Mouse (Mus musculus): ENCODE results near the gene Tmem141. TPM values are rescaled to one million over a fixed set of nuclear protein-coding genes. Genes with fewer than 3 reads are reported as not detected.
A peak's percentile ranks its signal among the peaks of the same experiment; 100 is the strongest.

Tmem141 gene
- total and polyA plus RNA-seq, 3 experiments: not detected

DNA sequence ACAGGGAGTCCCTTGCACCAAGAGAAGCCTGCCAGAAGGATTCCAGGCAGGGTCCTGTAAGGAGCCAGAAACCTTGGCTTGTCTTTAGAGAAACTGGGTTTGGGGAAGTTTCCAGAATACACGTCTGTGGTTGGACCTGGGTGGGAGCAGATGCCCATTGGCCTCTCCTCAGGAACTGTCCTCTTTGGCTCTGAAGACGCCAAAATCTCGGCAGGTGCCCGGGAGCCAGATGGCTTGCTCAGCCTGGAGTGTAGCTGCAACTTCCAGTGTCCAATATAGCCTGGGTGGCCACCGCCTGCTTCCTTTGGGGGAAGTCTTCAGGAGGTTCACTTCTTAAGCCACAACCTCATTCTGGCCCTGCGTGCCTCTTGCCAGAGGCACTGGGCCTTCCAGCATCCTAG is 39.9 kb downstream of the Tmem141 start:
- Histone ChIP-seq H3K4me1 (ENCODE audit: insufficient read depth, low read depth, low read length) (peaks cover 28% of the 10 kb centered on the region), H3K9me3 (replicated peaks) (peaks cover 38% of the 10 kb centered on the region), H3K27me3 (ENCODE audit: insufficient read depth, low read length) (peaks cover 4% of the 10 kb centered on the region; the same call in 1 of the 2 replicates), H3K4me3 (ENCODE audit: low read depth, low read length) (no peak overlapping the region), H3K36me3 (replicated peaks) (peaks cover 51% of the 10 kb centered on the region)
- ATAC-seq (ENCODE audit: extremely low read depth, insufficient number of reproducible peaks, low FRiP score, poor library complexity, severe bottlenecking): no peak; the same call in 1 of the 2 replicates
- no peak for TF ChIP-seq TAL1 (conservative IDR thresholded peaks at IDR 0.05; ENCODE audit: low read depth, low read length)
- TF ChIP-seq POLR2AphosphoS5 (IDR thresholded peaks at IDR 0.05; ENCODE audit: insufficient replicate concordance, low read depth, low read length): no peak
- TF ChIP-seq GATA2 (IDR thresholded peaks at IDR 0.05; ENCODE audit: borderline replicate concordance, low read depth, low read length): no peak
- TF ChIP-seq CTCF (IDR thresholded peaks at IDR 0.05; ENCODE audit: low read depth, low read length): no peak
- no peak for TF ChIP-seq GATA1 (IDR thresholded peaks at IDR 0.05; ENCODE audit: borderline replicate concordance, low read length)
- no peak for DNase-seq (ENCODE audit: low spot score)

DNA sequence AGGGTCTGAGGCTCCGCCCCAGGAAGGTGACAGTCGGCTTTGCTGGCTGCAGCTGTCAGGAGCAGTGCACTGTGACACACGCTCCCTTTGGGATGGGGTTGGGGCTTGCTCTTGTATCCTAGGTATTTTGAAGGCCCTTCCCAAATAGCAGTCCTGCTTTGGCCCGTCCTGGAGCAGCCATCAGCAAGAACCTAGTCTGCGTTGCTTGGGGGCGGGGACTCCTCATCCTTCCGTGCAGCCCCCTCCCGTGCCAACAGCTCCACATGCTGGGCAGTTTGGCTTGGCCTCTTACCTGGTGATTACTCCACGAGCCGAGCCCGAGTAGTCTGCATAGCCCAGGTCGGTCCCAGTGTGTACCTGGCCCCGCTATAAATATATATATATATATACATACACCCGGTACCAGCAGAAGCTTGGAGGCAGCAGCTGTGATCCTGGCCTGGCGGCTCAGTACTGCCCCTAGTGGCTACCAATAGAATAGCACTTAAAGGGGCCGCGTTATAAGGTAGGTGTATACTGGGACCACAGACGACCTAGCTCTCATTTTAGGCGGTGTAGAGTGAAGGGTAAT is 40.4 kb downstream of the Tmem141 start, which contains the start of gene Ajm1:
Gene Ajm1, minus strand, starts transcription at position 464 of the 571 bp plus-strand sequence.
- DNase-seq (ENCODE audit: low spot score): peak; percentile 75
- Histone ChIP-seq H3K4me1 (ENCODE audit: insufficient read depth, low read depth, low read length) (peaks cover 28% of the 10 kb centered on the region), H3K27me3 (ENCODE audit: insufficient read depth, low read length) (peaks cover 4% of the 10 kb centered on the region; the same call in 1 of the 2 replicates), H3K9me3 (replicated peaks) (peaks cover 43% of the 10 kb centered on the region), H3K36me3 (replicated peaks) (peaks cover 46% of the 10 kb centered on the region), H3K4me3 (ENCODE audit: low read depth, low read length) (0 out of 2 replicates have a peak within 1 kb of the TSS, but pooled peaks have one; percentile 18)
- ATAC-seq (ENCODE audit: extremely low read depth, insufficient number of reproducible peaks, low FRiP score, poor library complexity, severe bottlenecking): no peak
- TF ChIP-seq POLR2AphosphoS5 (IDR thresholded peaks at IDR 0.05; ENCODE audit: insufficient replicate concordance, low read depth, low read length) (no peak), CTCF (IDR thresholded peaks at IDR 0.05; ENCODE audit: low read depth, low read length) (peak; percentile 79), GATA2 (IDR thresholded peaks at IDR 0.05; ENCODE audit: borderline replicate concordance, low read depth, low read length) (no peak)

DNA sequence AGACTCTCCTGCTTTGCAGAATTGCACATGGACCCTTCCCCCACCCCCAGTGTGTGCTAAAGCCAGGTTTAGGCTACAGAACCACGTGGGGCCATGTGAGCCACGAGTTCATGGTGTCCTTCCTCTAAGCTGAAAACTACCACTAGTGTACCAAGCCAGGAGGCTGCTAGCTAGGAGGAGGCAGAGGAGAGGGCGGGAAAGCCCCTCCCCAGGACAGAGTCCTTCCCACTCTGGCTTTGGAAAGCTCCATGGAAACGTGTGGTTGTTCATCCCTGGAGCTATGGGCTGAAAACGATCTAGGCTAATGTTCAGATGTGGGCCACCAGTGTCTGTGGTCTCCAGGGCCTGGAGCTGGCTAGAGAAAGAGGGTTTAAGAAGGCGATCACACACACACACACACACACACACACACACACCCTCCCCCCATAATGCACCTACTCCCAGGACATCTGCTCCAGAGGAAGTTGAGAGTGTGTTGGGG is 41.1 kb downstream of the Tmem141 start:
- ATAC-seq (ENCODE audit: extremely low read depth, insufficient number of reproducible peaks, low FRiP score, poor library complexity, severe bottlenecking) (no peak), DNase-seq (ENCODE audit: low spot score) (no peak)
- TF ChIP-seq CTCF (IDR thresholded peaks at IDR 0.05; ENCODE audit: low read depth, low read length) (no peak), TAL1 (conservative IDR thresholded peaks at IDR 0.05; ENCODE audit: low read depth, low read length) (no peak), POLR2AphosphoS5 (IDR thresholded peaks at IDR 0.05; ENCODE audit: insufficient replicate concordance, low read depth, low read length) (no peak), GATA1 (IDR thresholded peaks at IDR 0.05; ENCODE audit: borderline replicate concordance, low read length) (no peak), GATA2 (IDR thresholded peaks at IDR 0.05; ENCODE audit: borderline replicate concordance, low read depth, low read length) (no peak)
- H3K9me3 ChIP-seq (replicated peaks): peaks cover 50% of the 10 kb centered on the region
- H3K36me3 ChIP-seq (replicated peaks): peaks cover 39% of the 10 kb centered on the region
- no peak overlapping the region for H3K4me3 ChIP-seq (ENCODE audit: low read depth, low read length)
- peaks cover 4% of the 10 kb centered on the region; the same call in 1 of the 2 replicates for H3K27me3 ChIP-seq (ENCODE audit: insufficient read depth, low read length)
- H3K4me1 ChIP-seq (ENCODE audit: insufficient read depth, low read depth, low read length): peaks cover 30% of the 10 kb centered on the region

DNA sequence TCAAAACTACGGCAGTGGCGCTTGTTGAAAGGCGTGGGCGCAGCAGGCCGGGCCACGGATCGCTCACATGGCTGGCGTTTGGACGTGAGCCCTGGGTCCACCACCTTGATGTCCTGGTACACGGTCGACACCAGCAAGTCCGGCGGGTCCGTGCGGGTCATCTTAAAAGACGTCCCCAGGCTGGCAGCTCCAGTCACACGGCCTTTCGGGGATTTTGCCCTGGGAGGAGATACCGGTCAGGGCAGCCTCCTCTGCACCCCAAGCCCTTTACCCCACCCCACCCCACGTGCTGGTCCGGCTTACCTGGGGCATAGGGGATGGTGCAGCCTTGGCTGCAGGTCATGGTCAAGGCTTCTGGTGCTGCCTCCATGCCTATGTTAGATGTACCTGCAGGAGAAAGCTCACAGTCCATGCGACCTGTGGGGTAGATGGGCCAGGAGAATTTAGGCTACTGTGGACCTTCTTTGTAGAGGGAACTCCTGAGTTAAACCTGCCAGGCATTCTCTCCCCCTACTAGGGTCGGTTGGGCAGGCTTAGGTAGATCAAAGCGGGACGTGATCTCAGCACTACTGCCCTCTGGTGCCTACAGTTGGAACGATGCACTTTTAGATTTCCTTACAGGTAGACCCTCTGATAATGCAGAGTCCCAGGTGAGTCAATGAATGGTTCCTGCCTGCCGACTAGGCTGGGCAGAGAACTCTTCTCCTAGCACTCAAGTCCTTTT is 41.9 kb downstream of the Tmem141 start:
- DNase-seq (ENCODE audit: low spot score) (no peak), ATAC-seq (ENCODE audit: extremely low read depth, insufficient number of reproducible peaks, low FRiP score, poor library complexity, severe bottlenecking) (no peak)
- no peak for TF ChIP-seq TAL1 (conservative IDR thresholded peaks at IDR 0.05; ENCODE audit: low read depth, low read length)
- TF ChIP-seq CTCF (IDR thresholded peaks at IDR 0.05; ENCODE audit: low read depth, low read length): no peak
- TF ChIP-seq GATA2 (IDR thresholded peaks at IDR 0.05; ENCODE audit: borderline replicate concordance, low read depth, low read length): no peak
- TF ChIP-seq GATA1 (IDR thresholded peaks at IDR 0.05; ENCODE audit: borderline replicate concordance, low read length): no peak
- no peak for TF ChIP-seq POLR2AphosphoS5 (IDR thresholded peaks at IDR 0.05; ENCODE audit: insufficient replicate concordance, low read depth, low read length)
- Histone ChIP-seq H3K4me3 (ENCODE audit: low read depth, low read length) (peak overlapping the region; percentile 44; the same call in 1 of the 2 replicates), H3K27me3 (ENCODE audit: insufficient read depth, low read length) (peaks cover 4% of the 10 kb centered on the region; the same call in 1 of the 2 replicates), H3K36me3 (replicated peaks) (peaks cover 31% of the 10 kb centered on the region), H3K9me3 (replicated peaks) (peaks cover 54% of the 10 kb centered on the region), H3K4me1 (ENCODE audit: insufficient read depth, low read depth, low read length) (peaks cover 37% of the 10 kb centered on the region)

DNA sequence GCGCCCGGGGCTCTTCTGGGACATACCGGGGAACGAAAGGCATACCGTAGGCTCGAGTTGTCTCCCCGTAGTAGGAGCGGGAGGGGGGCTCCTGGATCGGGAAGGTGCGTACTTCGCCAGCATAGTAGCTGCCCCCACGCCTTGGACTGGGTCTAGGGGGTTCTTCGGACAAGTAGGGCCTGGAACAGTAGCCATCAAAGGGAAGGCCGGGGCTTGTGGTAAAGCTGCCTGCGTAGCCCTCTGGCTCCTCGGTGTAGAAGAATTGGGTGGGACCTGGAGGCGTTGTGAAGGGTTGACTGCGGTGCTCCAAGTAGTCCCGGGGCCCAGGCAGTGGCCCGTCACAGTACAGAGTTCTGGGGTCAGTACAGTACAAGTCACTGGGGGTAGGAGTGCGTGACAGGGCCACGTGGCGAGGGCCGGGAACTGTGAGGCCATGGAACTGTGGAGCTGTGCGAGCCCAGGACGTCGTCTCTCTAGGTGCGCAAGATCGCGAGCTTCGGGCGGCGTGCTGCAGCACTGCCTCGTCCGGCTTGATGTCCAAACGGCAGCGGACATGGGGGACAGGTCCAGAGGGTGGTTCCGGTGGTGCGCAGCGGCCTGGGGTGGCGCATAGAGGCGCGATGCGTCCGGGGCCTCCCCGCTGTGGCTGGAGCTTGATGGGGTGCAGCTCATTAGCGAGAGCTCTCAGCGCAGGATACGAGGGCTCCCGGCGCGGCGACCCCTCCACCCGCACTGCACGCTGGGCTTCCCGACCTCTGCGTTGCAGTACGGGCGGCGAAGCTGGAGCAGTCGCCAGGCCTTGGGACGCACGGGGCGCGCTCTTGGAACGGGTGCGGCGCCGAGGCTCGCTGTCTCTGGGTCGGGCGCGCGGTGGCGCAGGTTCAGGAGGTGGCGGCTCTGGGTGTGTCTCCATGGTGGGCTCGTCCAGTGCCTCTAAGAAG is 42.7 kb downstream of the Tmem141 start:
- no peak for ATAC-seq (ENCODE audit: extremely low read depth, insufficient number of reproducible peaks, low FRiP score, poor library complexity, severe bottlenecking)
- H3K4me1 ChIP-seq (ENCODE audit: insufficient read depth, low read depth, low read length): peaks cover 45% of the 10 kb centered on the region
- H3K36me3 ChIP-seq (replicated peaks): peaks cover 23% of the 10 kb centered on the region
- DNase-seq (ENCODE audit: low spot score): no peak
- TF ChIP-seq TAL1 (conservative IDR thresholded peaks at IDR 0.05; ENCODE audit: low read depth, low read length) (no peak), CTCF (IDR thresholded peaks at IDR 0.05; ENCODE audit: low read depth, low read length) (no peak), POLR2AphosphoS5 (IDR thresholded peaks at IDR 0.05; ENCODE audit: insufficient replicate concordance, low read depth, low read length) (no peak), GATA2 (IDR thresholded peaks at IDR 0.05; ENCODE audit: borderline replicate concordance, low read depth, low read length) (no peak), GATA1 (IDR thresholded peaks at IDR 0.05; ENCODE audit: borderline replicate concordance, low read length) (no peak)
- H3K9me3 ChIP-seq (replicated peaks): peaks cover 54% of the 10 kb centered on the region
- H3K27me3 ChIP-seq (ENCODE audit: insufficient read depth, low read length): peaks cover 4% of the 10 kb centered on the region; the same call in 1 of the 2 replicates
- peak overlapping the region; percentile 58; the same call in 1 of the 2 replicates for H3K4me3 ChIP-seq (ENCODE audit: low read depth, low read length)

Measured in G1E (cell line).